Mouse (Mus musculus): Measurements from ENCODE around the gene Hid1.

DNA sequence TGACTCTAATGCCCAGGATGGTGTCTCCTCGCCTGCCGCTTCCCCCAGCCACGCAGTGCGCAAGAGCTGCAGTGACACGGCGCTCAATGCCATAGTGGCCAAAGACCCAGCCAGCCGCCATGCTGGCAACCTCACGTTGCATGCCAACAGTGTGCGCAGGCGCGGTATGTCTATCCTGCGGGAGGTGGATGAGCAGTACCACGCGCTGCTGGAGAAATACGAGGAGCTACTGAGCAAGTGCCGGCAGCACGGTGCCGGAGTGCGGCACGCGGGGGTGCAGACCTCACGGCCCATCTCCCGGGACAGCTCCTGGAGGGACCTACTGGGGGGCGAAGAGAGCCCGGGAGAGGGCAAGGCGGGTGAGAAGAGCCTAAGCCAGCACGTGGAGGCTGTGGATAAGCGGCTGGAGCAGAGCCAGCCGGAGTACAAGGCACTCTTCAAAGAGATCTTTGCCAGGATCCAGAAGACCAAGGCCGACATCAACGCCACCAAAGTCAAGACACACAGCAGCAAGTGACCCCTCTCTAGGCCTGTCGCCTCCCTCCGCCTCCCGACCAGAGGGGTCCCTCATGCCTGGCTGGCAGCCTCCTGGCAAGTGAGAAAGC is 26.3 kb upstream of the Hid1 start:
- no peak for TF ChIP-seq POLR2A (IDR thresholded peaks at IDR 0.05; ENCODE audit: insufficient read depth, low read depth, low read length)
- TF ChIP-seq CTCF (IDR thresholded peaks at IDR 0.05; ENCODE audit: insufficient read depth, low read depth, low read length): no peak
